Comparison of ENCODE assay signal across 8 mouse cellular contexts in genomic region chr13:105053618-105054017, GRCm38 (mm10). TPM values are rescaled to one million over a fixed set of nuclear protein-coding genes. Genes with fewer than 3 reads are reported as not detected.
DNase-seq lines count a peak whose midpoint lies in the region; ATAC-seq and TF ChIP-seq lines count a peak whose summit lies in the region.

No protein-coding gene starts in this region.

- H3K27ac ChIP-seq in forebrain, embryonic 15.5 days (replicated peaks): peak overlapping the region; percentile 92
- peak overlapping the region; percentile 91 for H3K27ac ChIP-seq in hindbrain, postnatal 0 days
- no peak overlapping the region for H3K27ac ChIP-seq in macrophage

- no peaks in the 10 kb centered on the region for H3K79me2 ChIP-seq in macrophage (ENCODE audit: inconsistent target)

- intact Hi-C loops in heart, postnatal 25 days (cut with DNase I): loop anchor here (5.0 kb wide), 2 partner anchors 169 to 236 kb away; partner anchors contain the start of gene Cwc27

- peak; percentile 94 for DNase-seq in heart, adult 11 months
- DNase-seq in heart, postnatal 25 days (ENCODE audit: low spot score): no peak
- DNase-seq in brain, embryonic 14.5 days (ENCODE audit: low read depth): peak; percentile 54
- DNase-seq in hindbrain, postnatal 0 days (ENCODE audit: low spot score): peak; percentile 37
- no peak for DNase-seq in urinary bladder, postnatal 14 days (ENCODE audit: low spot score)
- DNase-seq in kidney, adult 8-10 months: no peak

- no peaks in the 10 kb centered on the region for H3K36me3 ChIP-seq in forebrain, embryonic 15.5 days
- H3K36me3 ChIP-seq in hindbrain, postnatal 0 days (ENCODE audit: insufficient read depth, low read length): no peaks in the 10 kb centered on the region
- no peaks in the 10 kb centered on the region for H3K36me3 ChIP-seq in macrophage (ENCODE audit: inconsistent target)

- H3K4me3 ChIP-seq in forebrain, embryonic 15.5 days: peak overlapping the region; percentile 77
- peak overlapping the region; percentile 79 for H3K4me3 ChIP-seq in hindbrain, postnatal 0 days (ENCODE audit: low read length)
- peak overlapping the region; percentile 26 for H3K4me3 ChIP-seq in macrophage (ENCODE audit: inconsistent target)

- peak; percentile 20 for ATAC-seq in forebrain, embryonic 15.5 days (replicated peaks)
- ATAC-seq in hindbrain, postnatal 0 days: peak; percentile 20; the same call in 1 of the 2 replicates

- no peak for TF ChIP-seq POLR2A in brain, embryonic 14.5 days (IDR thresholded peaks at IDR 0.05; ENCODE audit: borderline replicate concordance, extremely low read depth, insufficient read depth, insufficient read length, poor library complexity, severe bottlenecking)

- H3K9me3 ChIP-seq in forebrain, embryonic 15.5 days: no peaks in the 10 kb centered on the region
- H3K9me3 ChIP-seq in hindbrain, postnatal 0 days (ENCODE audit: low read length): no peaks in the 10 kb centered on the region

- 0 out of 2 replicates have a peak, but pooled peaks cover 3% of the 10 kb centered on the region for H3K27me3 ChIP-seq in forebrain, embryonic 15.5 days
- H3K27me3 ChIP-seq in hindbrain, postnatal 0 days (ENCODE audit: insufficient read depth, low read length): no peaks in the 10 kb centered on the region

- peak overlapping the region; percentile 82 for H3K9ac ChIP-seq in forebrain, embryonic 15.5 days (replicated peaks)
- H3K9ac ChIP-seq in hindbrain, postnatal 0 days (replicated peaks; ENCODE audit: low read length): peak overlapping the region; percentile 72

- peak overlapping the region; percentile 79 for H3K4me2 ChIP-seq in forebrain, embryonic 15.5 days (replicated peaks)
- peak overlapping the region; percentile 55 for H3K4me2 ChIP-seq in hindbrain, postnatal 0 days (ENCODE audit: low read depth, low read length)

- peaks cover 19% of the 10 kb centered on the region for H3K4me1 ChIP-seq in forebrain, embryonic 15.5 days
- peaks cover 5% of the 10 kb centered on the region; the same call in 1 of the 2 replicates for H3K4me1 ChIP-seq in hindbrain, postnatal 0 days (ENCODE audit: insufficient read depth, low read length)

- 1% methylated on average over 12 of the region's 12 CpGs for WGBS in forebrain, embryonic 15.5 days
- under 1% methylated on average over 12 of the region's 12 CpGs for WGBS in hindbrain, postnatal 0 days
- 24% methylated on average over 12 of the region's 12 CpGs for WGBS in macrophage (ENCODE audit: missing documents)

- no peak for TF ChIP-seq CTCF in brain, embryonic 14.5 days (IDR thresholded peaks at IDR 0.05; ENCODE audit: borderline replicate concordance, extremely low read depth, insufficient read depth, insufficient read length)
- TF ChIP-seq CTCF in hindbrain, postnatal 0 days (IDR thresholded peaks at IDR 0.05; ENCODE audit: low read depth): no peak

RNA-seq across cellular contexts. Expression of gene Rgs7bp, which starts 1.1 kb away (rescaled TPM):
- 1 to 10 TPM; 3.4 to 4.0 TPM for total RNA-seq in heart, postnatal 25 days (2021)
- 3.3 and 5.0 TPM in 2 replicates for polyA plus RNA-seq in brain, embryonic 14.5 days (2012; rRNA removed)
- polyA plus RNA-seq in forebrain, embryonic 15.5 days (2015; fragmentation: Nextera tagmentation; extraction: Ambion mirVana): 5.2 TPM in 2 replicates
- total RNA-seq in hindbrain, postnatal 0 days (2014; rRNA removed): 18.5 and 19.8 TPM in 2 replicates
- polyA plus RNA-seq in hindbrain, postnatal 0 days (2015; fragmentation: Nextera tagmentation; extraction: Ambion mirVana): 11.6 and 11.8 TPM in 2 replicates
- under 1 TPM in 8 of 26 experiments, not detected in 18; 0.08 to 0.22 (median 0.13) TPM for total RNA-seq in macrophage (2018; cell fraction: chromatin; rRNA removed)
- under 1 TPM; 0.03 to 0.27 (median 0.13) TPM for total RNA-seq in macrophage (2018; cell fraction: cytosol; rRNA removed)
- total RNA-seq in macrophage (2018; cell fraction: nucleus; rRNA removed): 1 to 10 TPM in 1 of 26 experiments, under 1 TPM in 19, not detected in 6; 0.05 to 2.3 (median 0.11) TPM
- polyA plus RNA-seq in macrophage (2018): 0.07 to 1.2 TPM (median 0.16 TPM) in 3 replicates

RNA-seq across cellular contexts. Expression of gene 4933425L06Rik, which starts 28.3 kb away (rescaled TPM):
- total RNA-seq in heart, postnatal 25 days (2021): not detected
- not detected in 2 replicates for polyA plus RNA-seq in brain, embryonic 14.5 days (2012; rRNA removed)
- 0.08 TPM in 1 of 2 replicates, not detected in the other for polyA plus RNA-seq in forebrain, embryonic 15.5 days (2015; fragmentation: Nextera tagmentation; extraction: Ambion mirVana)
- not detected in 2 replicates for total RNA-seq in hindbrain, postnatal 0 days (2014; rRNA removed)
- polyA plus RNA-seq in hindbrain, postnatal 0 days (2015; fragmentation: Nextera tagmentation; extraction: Ambion mirVana): not detected in 2 replicates
- not detected for total RNA-seq in macrophage (2018; cell fraction: chromatin; rRNA removed)
- not detected for total RNA-seq in macrophage (2018; cell fraction: cytosol; rRNA removed)
- not detected for total RNA-seq in macrophage (2018; cell fraction: nucleus; rRNA removed)
- polyA plus RNA-seq in macrophage (2018): not detected in 3 replicates

Comparison
In these comparisons a context has a peak if more than half of its experiments do, and no peak if none do; other contexts are left out.
1. DNase-seq: peak in heart, adult 11 months (single experiment), brain, embryonic 14.5 days (single experiment) and hindbrain, postnatal 0 days (single experiment); none in heart, postnatal 25 days (single experiment), urinary bladder, postnatal 14 days (single experiment) and kidney, adult 8-10 months (0 of 2).
2. H3K4me3 ChIP-seq: peak in every context shown above with its lines; median percentile 79 in hindbrain, postnatal 0 days; 77 in forebrain, embryonic 15.5 days; 26 in macrophage.